Mouse (Mus musculus) kidney, postnatal 4 days (tissue): Measurements from ENCODE around the gene Cdk5r2.

ENCODE experiments used
- DNase-seq, 2 experiments: peaks; one replicate each; pipeline ENCODE4 v3.0.0; 2021; ENCODE audit warnings: mixed read lengths in 2 of 2

The Cdk5r2 gene

GRCm38 (mm10) chr1:74893134-74893855, 38.6 kb downstream of the Cdk5r2 start, which contains the start of gene Cryba2:
Gene Cryba2 (minus strand): TSS chr1:74893143.
- peak; percentile 71 to 75 for DNase-seq

- DNase-seq: peak; percentile 78 to 84
Measured at GRCm38 (mm10) chr1:74894966-74895365, 40.2 kb downstream of the Cdk5r2 start.

- DNase-seq: peak in 1 of 2 experiments; percentile 19
Measured at GRCm38 (mm10) chr1:74897976-74898375, 43.2 kb downstream of the Cdk5r2 start.

DNA sequence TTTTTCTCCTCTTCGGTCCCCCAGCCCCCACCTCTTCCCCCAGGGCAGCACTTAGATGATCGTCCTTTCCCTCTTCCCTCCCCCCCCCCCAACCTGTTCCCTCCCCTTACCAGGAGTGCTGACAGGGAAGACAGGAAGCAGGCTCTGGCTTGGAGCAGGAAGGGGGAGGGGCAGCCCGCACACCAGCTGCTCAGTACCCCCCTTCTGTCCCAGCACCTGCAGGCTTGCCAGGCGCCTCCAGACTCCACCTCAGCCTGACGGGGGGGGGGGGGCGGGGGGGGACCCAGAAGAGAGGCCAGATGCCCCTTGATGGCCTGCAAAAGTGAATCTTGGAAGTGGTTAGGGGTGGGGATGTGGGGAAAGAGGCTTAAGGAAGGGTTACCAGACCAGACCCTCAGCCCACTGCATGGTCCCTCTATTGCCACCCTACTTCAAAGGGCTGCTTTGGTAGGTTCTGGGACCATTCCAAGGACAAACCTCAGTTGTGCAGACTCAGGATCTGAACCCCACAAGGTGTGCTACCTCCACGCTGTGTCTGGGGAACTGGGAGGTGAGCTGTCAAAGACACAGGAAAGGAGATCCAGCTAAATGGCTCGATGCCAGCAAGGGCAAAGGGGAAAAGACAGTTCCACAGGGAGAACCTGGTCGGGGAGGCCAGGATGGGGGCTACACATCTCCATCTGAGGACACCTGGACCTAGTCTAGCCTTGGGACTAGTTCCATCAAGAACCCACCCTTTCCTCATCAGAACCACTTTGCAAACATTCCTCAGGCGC, 44.1 kb downstream of the Cdk5r2 start:
- peak in 1 of 2 experiments; percentile 40 for DNase-seq

- DNase-seq: peak; percentile 29 to 58
Measured at GRCm38 (mm10) chr1:74900341-74901285, 45.9 kb downstream of the Cdk5r2 start.

- peak; percentile 79 to 80 for DNase-seq
Measured at GRCm38 (mm10) chr1:74901686-74902085, 47.0 kb downstream of the Cdk5r2 start.

- no peak for DNase-seq
Measured at GRCm38 (mm10) chr1:74902191-74902590, 47.5 kb downstream of the Cdk5r2 start.
